Mouse (Mus musculus): Measurements from ENCODE around the gene Slco1a5.

GRCm38 (mm10) chr6:142194245-142194644, 128.5 kb downstream of the Slco1a5 start:
- TF ChIP-seq CTCF (conservative IDR thresholded peaks at IDR 0.05; ENCODE audit: low read length) (no peak), NANOG (IDR thresholded peaks at IDR 0.05; ENCODE audit: borderline replicate concordance, low read length) (no peak)
